Mouse (Mus musculus) liver, embryonic 14.5 days (tissue): ENCODE results near the gene Pttg1ip.

Experiments used
- CTCF ChIP-seq: IDR thresholded peaks from 2 replicates; pipeline ENCODE4 v1.5.1; 2016; ENCODE audit warnings: antibody characterized with exemption, low read depth, control low read depth
- EP300 ChIP-seq: IDR thresholded peaks from 2 replicates; pipeline ENCODE4 v1.6.1; 2016; ENCODE audit warnings: antibody characterized with exemption, low read depth

DNA sequence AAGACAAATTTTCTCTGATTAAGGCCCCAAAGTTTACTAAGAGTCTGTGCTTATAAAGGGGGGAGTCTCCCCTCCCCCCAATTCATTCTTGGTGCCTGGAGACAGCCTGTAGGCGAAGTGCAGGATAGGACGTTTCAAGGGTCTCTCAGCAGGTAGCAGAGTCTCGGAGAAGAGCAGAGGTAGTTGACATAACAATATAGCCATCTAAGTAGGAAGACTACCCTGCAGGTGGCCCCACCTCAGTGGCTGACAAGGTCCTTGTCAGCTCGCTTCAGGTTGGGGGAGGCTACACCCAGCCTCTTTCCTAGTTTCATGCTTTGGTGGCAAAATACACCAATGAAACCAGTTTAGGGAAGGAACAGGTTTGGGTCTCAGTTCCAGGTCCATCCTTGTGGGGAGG, 21.5 kb downstream of the Pttg1ip start:
- TF ChIP-seq CTCF = no peak
- no peak for TF ChIP-seq EP300
